Mouse (Mus musculus) myocyte (in vitro differentiated cells): Measurements from ENCODE around the gene Rbm19. TPM values are rescaled to one million over a fixed set of nuclear protein-coding genes. Genes with fewer than 3 reads are reported as not detected.

Experiments
- H3K27me3 ChIP-seq: one replicate; pipeline ENCODE4 v1.6.1; 2011; ENCODE audit not compliant: control insufficient read depth, insufficient read depth, insufficient read length
- H3K36me3 ChIP-seq: one replicate; pipeline ENCODE4 v1.6.1; 2011; ENCODE audit not compliant: control insufficient read depth, insufficient read depth
- H3K4me2 ChIP-seq: one replicate; pipeline ENCODE4 v1.6.1; 2011; ENCODE audit warnings: low read depth, control low read depth
- H3K4me3 ChIP-seq: one replicate; pipeline ENCODE4 v1.5.1; 2011; ENCODE audit warnings: mild to moderate bottlenecking, control low read depth, moderate library complexity
- H3K79me2 ChIP-seq: one replicate; pipeline ENCODE4 v1.6.1; 2011; ENCODE audit not compliant: control insufficient read depth, insufficient read depth
- H3ac ChIP-seq: one replicate; pipeline ENCODE4 v1.6.1; 2011; ENCODE audit not compliant: control insufficient read depth, insufficient read length
- CEBPB ChIP-seq: IDR thresholded peaks from 2 replicates; pipeline ENCODE4 v1.6.1; 2011; ENCODE audit warnings: mild to moderate bottlenecking, moderate library complexity; ENCODE audit not compliant: poor library complexity, insufficient read depth, severe bottlenecking
- E2F4 ChIP-seq: IDR thresholded peaks from one replicate; pipeline ENCODE4 v1.6.1; 2011; ENCODE audit warnings: mild to moderate bottlenecking, control low read depth, moderate library complexity; ENCODE audit not compliant: insufficient read depth
- MAX ChIP-seq: IDR thresholded peaks from one replicate; pipeline ENCODE4 v1.6.1; 2011; ENCODE audit warnings: low read depth, mild to moderate bottlenecking, control low read depth
- MYOD1 ChIP-seq, 3 experiments: IDR thresholded peaks; one replicate each; pipeline ENCODE4 v1.6.1; 2011; ENCODE audit warnings: control low read depth in 2 of 3, low read depth in 2 of 3, mild to moderate bottlenecking in 2 of 3, moderate library complexity in 1 of 3; ENCODE audit not compliant: insufficient read length in 2 of 3, control insufficient read depth in 1 of 3
- MYOG ChIP-seq, 3 experiments: IDR thresholded peaks; one replicate each; pipeline ENCODE4 v1.6.1; 2011; ENCODE audit warnings: control low read depth in 2 of 3, low read depth in 2 of 3, mild to moderate bottlenecking in 2 of 3; ENCODE audit not compliant: insufficient read length in 2 of 3, control insufficient read depth in 1 of 3, insufficient read depth in 1 of 3
- POLR2A ChIP-seq: IDR thresholded peaks from one replicate; pipeline ENCODE4 v1.6.1; 2011; ENCODE audit warnings: low read depth, mild to moderate bottlenecking, control low read depth, moderate library complexity; ENCODE audit not compliant: insufficient read length
- POLR2AphosphoS2 ChIP-seq: IDR thresholded peaks from one replicate; pipeline ENCODE4 v1.6.1; 2011; ENCODE audit warnings: low read depth, control low read depth; ENCODE audit not compliant: insufficient read length
- REST ChIP-seq: IDR thresholded peaks from one replicate; pipeline ENCODE4 v1.6.1; 2011; ENCODE audit warnings: mild to moderate bottlenecking, control low read depth, moderate library complexity; ENCODE audit not compliant: insufficient read depth, insufficient read length
- SRF ChIP-seq: IDR thresholded peaks from one replicate; pipeline ENCODE4 v1.6.1; 2011; ENCODE audit warnings: low read depth; ENCODE audit not compliant: control insufficient read depth, insufficient read length
- TCF12 ChIP-seq: IDR thresholded peaks from one replicate; pipeline ENCODE4 v1.6.1; 2011; ENCODE audit warnings: mild to moderate bottlenecking, control low read depth; ENCODE audit not compliant: poor library complexity, insufficient read depth, severe bottlenecking
- TCF3 ChIP-seq: IDR thresholded peaks from one replicate; pipeline ENCODE4 v1.6.1; 2011; ENCODE audit warnings: low read depth, control low read depth; ENCODE audit not compliant: insufficient read length
- USF1 ChIP-seq: IDR thresholded peaks from one replicate; pipeline ENCODE4 v1.6.1; 2011; ENCODE audit warnings: low read depth, mild to moderate bottlenecking, control low read depth, moderate library complexity
- polyA plus RNA-seq: library from polyadenylated mRNA; unstranded; fragments of >200 nt; fragmentation: generic; extraction: Trizol; gene quantifications from one replicate; pipeline ENCODE4 v1.2.1, GENCODE M21; 2012; ENCODE audit warnings: missing spikeins

Rbm19 gene
- polyA plus RNA-seq, 1 experiment, result 28.3 TPM

DNA sequence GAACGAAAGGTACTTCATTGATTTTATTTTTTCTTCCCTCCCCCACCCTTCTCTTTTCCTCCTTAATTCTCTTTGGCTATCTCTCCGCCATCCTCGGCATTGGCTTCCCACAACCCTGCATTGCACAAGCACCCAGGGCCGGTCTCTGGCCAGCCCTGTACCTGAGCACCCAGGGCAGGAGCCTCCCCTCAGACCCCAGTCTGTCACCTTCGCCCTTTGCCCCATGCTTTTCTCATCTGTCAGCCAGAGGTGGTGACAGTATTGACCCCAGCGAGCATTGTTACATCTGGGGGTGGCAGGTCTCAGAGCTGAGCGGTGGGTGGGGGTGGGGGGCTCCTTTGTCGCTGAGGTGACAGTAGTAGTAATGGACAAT lies 56.5 kb downstream of the Rbm19 start:
- TF ChIP-seq POLR2A (no peak), REST (no peak), MYOG (IDR thresholded peaks at IDR 0.05; ENCODE audit: control insufficient read depth in 1 of 3, insufficient read depth in 1 of 3, insufficient read length in 2 of 3, low read depth in 2 of 3) (no peak), POLR2AphosphoS2 (no peak), TCF12 (no peak), E2F4 (no peak), USF1 (no peak)
- Histone ChIP-seq H3ac (no peak overlapping the region), H3K4me2 (no peak overlapping the region), H3K79me2 (no peaks in the 10 kb centered on the region), H3K36me3 (no peaks in the 10 kb centered on the region), H3K27me3 (no peaks in the 10 kb centered on the region), H3K4me3 (no peak overlapping the region)

DNA sequence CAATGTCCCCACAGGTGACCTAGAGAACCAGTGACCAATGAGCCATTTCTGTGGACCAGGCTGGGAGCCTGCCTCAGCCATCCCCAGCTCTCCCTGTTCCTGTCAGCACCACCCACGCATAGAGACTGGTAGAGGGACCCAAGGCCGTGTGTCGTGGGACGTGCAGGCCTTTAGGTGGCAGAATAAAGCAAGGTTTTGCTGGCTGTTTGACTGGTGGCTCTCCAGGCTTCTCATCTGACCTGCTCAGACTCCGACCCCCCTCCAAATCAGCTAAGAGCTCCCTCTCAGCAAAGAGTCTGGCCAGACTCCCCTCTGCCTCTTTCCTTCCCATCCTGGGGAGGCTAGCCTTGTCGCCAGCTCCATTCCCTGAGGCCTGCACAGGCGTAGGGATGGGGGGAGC lies 58.1 kb downstream of the Rbm19 start:
- TF ChIP-seq MAX, result no peak
- TF ChIP-seq SRF, result no peak
- no peak for TF ChIP-seq MYOG (IDR thresholded peaks at IDR 0.05; ENCODE audit: control insufficient read depth in 1 of 3, insufficient read depth in 1 of 3, insufficient read length in 2 of 3, low read depth in 2 of 3)
- no peak for TF ChIP-seq POLR2AphosphoS2
- no peak for TF ChIP-seq REST
- no peak for TF ChIP-seq TCF3
- H3K79me2 ChIP-seq, result no peaks in the 10 kb centered on the region
- no peak overlapping the region for H3ac ChIP-seq
- H3K4me3 ChIP-seq, result no peak overlapping the region
- H3K4me2 ChIP-seq, result no peak overlapping the region
- no peaks in the 10 kb centered on the region for H3K27me3 ChIP-seq
- no peaks in the 10 kb centered on the region for H3K36me3 ChIP-seq

DNA sequence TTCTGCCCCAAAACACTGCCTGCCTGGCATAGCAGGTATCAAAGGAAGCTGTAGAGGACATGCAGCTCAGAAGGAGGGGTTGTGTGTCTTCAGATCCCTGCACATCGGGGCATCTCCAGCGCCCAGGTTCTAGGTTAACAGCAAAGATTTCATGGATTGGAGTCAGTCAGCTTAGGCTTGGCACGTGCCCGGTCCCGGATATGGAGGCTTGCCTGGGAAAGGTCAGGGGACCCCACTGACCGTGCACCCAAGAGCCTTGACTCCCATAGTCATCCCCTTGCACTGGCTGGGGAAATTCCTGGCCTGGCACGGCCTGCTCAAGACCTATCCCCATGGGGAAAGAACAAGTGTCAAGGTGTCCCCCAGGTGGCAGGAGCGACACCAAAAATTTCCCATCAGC lies 59.0 kb downstream of the Rbm19 start:
- Histone ChIP-seq H3K79me2 (no peaks in the 10 kb centered on the region), H3K36me3 (no peaks in the 10 kb centered on the region), H3K27me3 (no peaks in the 10 kb centered on the region), H3ac (no peak overlapping the region), H3K4me3 (no peak overlapping the region), H3K4me2 (no peak overlapping the region)
- TF ChIP-seq E2F4 (no peak), MYOD1 (IDR thresholded peaks at IDR 0.05; ENCODE audit: control insufficient read depth in 1 of 3, insufficient read length in 2 of 3, low read depth in 2 of 3) (no peak), MYOG (IDR thresholded peaks at IDR 0.05; ENCODE audit: control insufficient read depth in 1 of 3, insufficient read depth in 1 of 3, insufficient read length in 2 of 3, low read depth in 2 of 3) (no peak), MAX (no peak), POLR2AphosphoS2 (no peak), USF1 (no peak), TCF12 (no peak), SRF (no peak), TCF3 (no peak)

DNA sequence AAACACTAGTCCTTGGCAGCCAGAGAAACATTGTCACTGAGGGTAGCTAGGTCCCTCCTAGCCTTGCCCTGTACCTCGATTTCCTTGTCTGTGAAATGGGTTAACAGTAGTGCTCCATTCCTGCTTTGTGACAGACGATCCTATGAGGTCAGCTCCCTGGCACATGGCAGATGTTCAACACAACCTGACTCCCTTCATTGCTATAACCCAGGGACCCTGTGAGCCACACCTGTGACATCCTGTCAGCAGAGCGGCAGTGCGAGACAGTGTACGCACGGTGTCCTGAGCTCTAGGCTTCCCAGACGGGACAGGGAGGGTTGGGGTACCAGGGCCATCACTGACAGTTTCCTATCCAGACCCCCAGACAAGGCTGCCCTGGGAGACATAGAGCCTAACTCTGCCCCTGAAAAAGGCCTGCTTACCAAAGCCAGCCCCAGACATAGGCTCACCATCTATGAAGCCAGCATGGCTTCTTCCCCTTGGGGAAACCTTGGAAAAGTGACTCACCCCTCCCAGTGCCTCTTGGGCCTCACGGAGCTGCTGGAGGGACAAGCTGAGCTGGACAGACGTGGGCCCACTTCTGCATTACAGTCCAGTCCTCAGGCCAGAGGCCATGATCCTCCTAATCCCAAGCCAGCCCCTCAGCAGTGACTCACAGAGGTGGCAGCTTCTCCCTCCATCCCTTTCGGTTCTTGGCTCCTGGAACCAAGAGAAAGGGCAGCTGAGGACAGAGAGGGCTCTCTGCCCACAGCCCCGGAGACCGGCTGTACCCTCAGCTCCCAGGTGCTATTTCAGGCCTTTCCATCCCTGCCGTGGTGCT lies 60.2 kb downstream of the Rbm19 start:
- Histone ChIP-seq H3K27me3 (no peaks in the 10 kb centered on the region), H3ac (no peak overlapping the region), H3K36me3 (no peaks in the 10 kb centered on the region), H3K4me3 (no peak overlapping the region), H3K4me2 (no peak overlapping the region), H3K79me2 (no peaks in the 10 kb centered on the region)
- TF ChIP-seq REST, result no peak
- TF ChIP-seq MYOG (IDR thresholded peaks at IDR 0.05; ENCODE audit: control insufficient read depth in 1 of 3, insufficient read depth in 1 of 3, insufficient read length in 2 of 3, low read depth in 2 of 3), result no peak
- no peak for TF ChIP-seq POLR2A
- no peak for TF ChIP-seq USF1
- no peak for TF ChIP-seq MYOD1 (IDR thresholded peaks at IDR 0.05; ENCODE audit: control insufficient read depth in 1 of 3, insufficient read length in 2 of 3, low read depth in 2 of 3)
- no peak for TF ChIP-seq TCF12
- no peak for TF ChIP-seq CEBPB
- TF ChIP-seq E2F4, result no peak
- no peak for TF ChIP-seq TCF3
- no peak for TF ChIP-seq POLR2AphosphoS2
- TF ChIP-seq MAX, result no peak
- TF ChIP-seq SRF, result no peak

DNA sequence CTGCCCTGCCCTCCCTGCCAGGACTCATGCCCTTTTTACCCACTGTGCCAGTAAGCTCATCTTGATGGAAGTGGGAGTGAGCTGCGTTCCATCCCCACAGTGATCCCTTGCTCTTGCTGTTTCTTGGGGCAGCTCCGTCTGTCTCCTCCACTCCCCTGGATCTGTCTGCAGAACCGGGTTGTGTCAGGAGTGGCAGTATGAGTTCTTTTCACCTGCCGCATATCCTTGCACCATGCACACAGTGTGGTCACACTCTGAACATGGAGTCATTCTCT lies 60.7 kb downstream of the Rbm19 start:
- H3K79me2 ChIP-seq, result no peaks in the 10 kb centered on the region
- no peaks in the 10 kb centered on the region for H3K36me3 ChIP-seq
- H3ac ChIP-seq, result no peak overlapping the region
- no peak overlapping the region for H3K4me3 ChIP-seq
- H3K27me3 ChIP-seq, result no peaks in the 10 kb centered on the region
- H3K4me2 ChIP-seq, result no peak overlapping the region
- TF ChIP-seq MAX (no peak), E2F4 (no peak)

DNA sequence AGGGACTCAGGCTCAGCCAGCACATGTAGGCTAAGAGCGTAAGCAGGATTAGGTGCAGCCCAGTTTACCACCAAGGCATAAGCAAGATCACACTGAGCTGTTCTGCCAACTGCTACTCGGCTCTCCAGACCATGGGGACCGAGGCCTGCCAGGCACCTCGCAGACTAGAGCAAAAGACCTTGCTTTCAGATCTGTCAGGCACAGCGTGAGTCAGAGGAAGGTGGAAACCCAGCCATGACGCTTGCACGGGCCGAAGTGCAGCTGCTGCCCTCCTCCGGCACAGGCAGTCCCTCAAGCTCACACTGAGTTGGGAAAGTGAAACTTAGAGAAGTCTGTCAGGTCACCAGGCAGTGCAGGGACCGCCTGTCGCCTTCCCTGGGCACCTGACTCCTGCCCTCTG lies 63.8 kb downstream of the Rbm19 start:
- Histone ChIP-seq H3K4me2 (no peak overlapping the region), H3K27me3 (no peaks in the 10 kb centered on the region), H3K36me3 (no peaks in the 10 kb centered on the region), H3K4me3 (no peak overlapping the region), H3ac (no peak overlapping the region), H3K79me2 (no peaks in the 10 kb centered on the region)
- TF ChIP-seq USF1, result no peak
- TF ChIP-seq POLR2AphosphoS2, result no peak
- TF ChIP-seq MYOD1 (IDR thresholded peaks at IDR 0.05; ENCODE audit: control insufficient read depth in 1 of 3, insufficient read length in 2 of 3, low read depth in 2 of 3), result no peak
- TF ChIP-seq MYOG (IDR thresholded peaks at IDR 0.05; ENCODE audit: control insufficient read depth in 1 of 3, insufficient read depth in 1 of 3, insufficient read length in 2 of 3, low read depth in 2 of 3), result no peak
